Comparison of ENCODE assay signal across 9 mouse cellular contexts in the genomic region with DNA sequence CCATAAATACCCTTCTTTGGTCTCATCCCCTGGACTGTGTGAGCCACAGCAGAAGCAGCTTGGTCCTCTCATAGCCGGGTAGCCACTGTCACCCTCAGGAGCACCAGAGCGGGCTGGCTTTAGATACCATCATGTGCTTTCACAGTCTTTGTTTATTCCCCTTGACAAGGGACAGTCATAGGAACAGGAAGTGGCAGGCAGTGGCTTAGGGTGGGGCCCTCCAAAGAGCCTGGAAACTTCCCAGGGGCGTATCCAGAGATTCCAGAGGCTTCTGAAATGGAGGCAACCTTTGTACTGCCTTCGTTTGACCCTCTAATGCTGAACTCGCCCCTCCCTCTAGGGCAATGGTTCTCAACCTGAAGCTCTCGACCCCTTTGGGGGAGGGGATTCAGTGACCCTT.
DNase-seq lines count a peak whose midpoint lies in the region; ATAC-seq and TF ChIP-seq lines count a peak whose summit lies in the region.
"Had no signal": no experiment of that assay in that cellular context is flagged by ENCODE, and none has a peak within 500 bp of the region (broad histone marks: within the 10 kb centered on the region; RNA-seq: fewer than 3 reads in every experiment).

No protein-coding gene starts in this region.

- TF ChIP-seq CTCF in liver, embryonic 14.5 days (IDR thresholded peaks at IDR 0.05; ENCODE audit: low read depth) = no peak

- WGBS in liver, embryonic 14.5 days (ENCODE audit: insufficient replicate concordance) = 39% methylated on average over 6 of the region's 6 CpGs
- 80% methylated on average over 6 of the region's 6 CpGs for WGBS in forebrain, embryonic 12.5 days

- H3K4me1 ChIP-seq in liver, embryonic 14.5 days (replicated peaks; ENCODE audit: control insufficient read depth in 2 of 2, insufficient read depth in 2 of 2, low read length in 1 of 2) = peaks cover 0 to 23% of the 10 kb centered on the region in 2 experiments; a peak in 2 of 4 replicates
- H3K4me1 ChIP-seq in forebrain, embryonic 12.5 days = peaks cover 22% of the 10 kb centered on the region
- H3K4me1 ChIP-seq: neural tube, embryonic 12.5 days had no signal

- no peak for TF ChIP-seq EP300 in liver, embryonic 14.5 days (IDR thresholded peaks at IDR 0.05; ENCODE audit: low read depth)

- H3K27ac ChIP-seq in liver, embryonic 14.5 days = no peak overlapping the region
- no peak overlapping the region for H3K27ac ChIP-seq in forebrain, embryonic 12.5 days
- H3K27ac ChIP-seq: neural tube, embryonic 12.5 days had no signal

- no peak overlapping the region for H3K4me3 ChIP-seq in liver, embryonic 14.5 days (ENCODE audit: insufficient read depth in 1 of 2, low read depth in 2 of 2, low read length in 2 of 2)
- H3K4me3 ChIP-seq in forebrain, embryonic 12.5 days (replicated peaks) = no peak overlapping the region
- H3K4me3 ChIP-seq: neural tube, embryonic 12.5 days had no signal

- H3K9me3 ChIP-seq in liver, embryonic 14.5 days (ENCODE audit: control insufficient read depth, low read length) = no peaks in the 10 kb centered on the region
- no peaks in the 10 kb centered on the region for H3K9me3 ChIP-seq in forebrain, embryonic 12.5 days
- H3K9me3 ChIP-seq: neural tube, embryonic 12.5 days had no signal

- H3K4me2 ChIP-seq in liver, embryonic 14.5 days (ENCODE audit: low read depth) = no peak overlapping the region
- H3K4me2 ChIP-seq in forebrain, embryonic 12.5 days = no peak overlapping the region
- H3K4me2 ChIP-seq: neural tube, embryonic 12.5 days had no signal

- no peak overlapping the region for H3K9ac ChIP-seq in liver, embryonic 14.5 days (replicated peaks)
- H3K9ac ChIP-seq in forebrain, embryonic 12.5 days = no peak overlapping the region
- H3K9ac ChIP-seq: neural tube, embryonic 12.5 days had no signal

- peak; percentile 62 for DNase-seq in urinary bladder, postnatal 14 days (ENCODE audit: low spot score)
- no peak for DNase-seq in urinary bladder, adult 2 months (ENCODE audit: low spot score)
- DNase-seq in heart, adult 9 months (ENCODE audit: low spot score in 2 of 2) = peak; percentile 82 to 83
- no peak for DNase-seq in liver, embryonic 14.5 days (ENCODE audit: low read depth in 3 of 3, low spot score in 3 of 3)
- peak; percentile 79 for DNase-seq in yolk sac, embryonic 10.5 days (ENCODE audit: low spot score)
- DNase-seq in embryo, embryonic 9.5 days (ENCODE audit: extremely low spot score) = no peak
- DNase-seq in cerebellum, adult 18-20 months = no peak

- no peaks in the 10 kb centered on the region for H3K36me3 ChIP-seq in liver, embryonic 14.5 days (replicated peaks; ENCODE audit: control insufficient read depth, insufficient read depth, low read depth)
- H3K36me3 ChIP-seq in forebrain, embryonic 12.5 days (replicated peaks) = no peaks in the 10 kb centered on the region
- H3K36me3 ChIP-seq: neural tube, embryonic 12.5 days had no signal

- no peaks in the 10 kb centered on the region for H3K27me3 ChIP-seq in liver, embryonic 14.5 days (ENCODE audit: control insufficient read depth, insufficient read depth, low read length)
- H3K27me3 ChIP-seq in forebrain, embryonic 12.5 days = no peaks in the 10 kb centered on the region
- H3K27me3 ChIP-seq: neural tube, embryonic 12.5 days had no signal

- 0 out of 2 replicates have a peak, but pooled peaks have one; percentile 20 for ATAC-seq in liver, embryonic 14.5 days (ENCODE audit: insufficient read depth)
- ATAC-seq in forebrain, embryonic 12.5 days (ENCODE audit: low FRiP score) = no peak

Comparison
In these comparisons a context has a peak if more than half of its experiments do, and no peak if none do; other contexts are left out.
1. DNase-seq: peak in urinary bladder, postnatal 14 days (single experiment), heart, adult 9 months (2 of 2) and yolk sac, embryonic 10.5 days (single experiment); none in urinary bladder, adult 2 months (single experiment), liver, embryonic 14.5 days (0 of 3), embryo, embryonic 9.5 days (single experiment) and cerebellum, adult 18-20 months (0 of 2).